Mouse (Mus musculus): Measurements from ENCODE around the gene Nop53. TPM values are rescaled to one million over a fixed set of nuclear protein-coding genes. Genes with fewer than 3 reads are reported as not detected.

The Nop53 gene
- total and polyA plus RNA-seq, 3 experiments = 118 to 630 (median 328) TPM

DNA sequence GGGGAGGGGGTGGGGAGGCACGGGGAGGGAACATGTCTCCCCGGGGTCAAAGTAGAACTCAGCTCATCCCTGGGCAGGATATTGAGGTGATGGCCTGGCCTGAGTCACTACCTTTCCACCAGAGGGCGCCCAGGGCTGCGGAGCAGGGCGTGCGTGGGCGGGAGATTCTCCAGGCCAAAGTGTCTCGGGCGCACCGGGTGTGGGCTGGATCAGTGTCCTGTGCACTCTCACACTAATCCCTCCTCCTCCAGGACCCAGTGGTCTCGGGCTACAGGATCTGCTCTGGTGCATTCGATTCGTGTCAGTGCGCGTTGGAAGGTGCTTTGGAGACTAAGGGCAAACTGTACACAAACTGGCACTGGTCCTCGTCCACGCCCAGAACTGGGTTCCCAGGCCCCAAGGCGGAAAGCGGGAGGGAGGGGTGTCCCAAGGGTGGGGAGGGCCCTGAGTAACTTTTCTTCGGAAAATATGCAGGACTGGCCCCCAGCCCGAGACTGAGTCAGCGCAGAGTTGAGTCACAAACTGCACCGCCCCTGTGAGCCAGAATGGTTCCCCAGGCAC lies 2.6 kb upstream of the Nop53 start:
- Histone ChIP-seq H3K27me3 (ENCODE audit: insufficient read depth, low read length) (peaks cover 17% of the 10 kb centered on the region), H3K36me3 (replicated peaks) (peaks cover 16% of the 10 kb centered on the region), H3K4me3 (ENCODE audit: low read depth, low read length) (peak overlapping the region; percentile 69; the same call in 1 of the 2 replicates), H3K4me1 (ENCODE audit: insufficient read depth, low read depth, low read length) (peaks cover 68% of the 10 kb centered on the region), H3K9me3 (replicated peaks) (peaks cover 2% of the 10 kb centered on the region)
- TF ChIP-seq GATA2 (IDR thresholded peaks at IDR 0.05; ENCODE audit: borderline replicate concordance, low read depth, low read length) (no peak), CTCF (IDR thresholded peaks at IDR 0.05; ENCODE audit: low read depth, low read length) (peak; percentile 76)
- ATAC-seq (ENCODE audit: extremely low read depth, insufficient number of reproducible peaks, low FRiP score, poor library complexity, severe bottlenecking) = peak; percentile 64
- DNase-seq (ENCODE audit: low spot score) = peak; percentile 87

DNA sequence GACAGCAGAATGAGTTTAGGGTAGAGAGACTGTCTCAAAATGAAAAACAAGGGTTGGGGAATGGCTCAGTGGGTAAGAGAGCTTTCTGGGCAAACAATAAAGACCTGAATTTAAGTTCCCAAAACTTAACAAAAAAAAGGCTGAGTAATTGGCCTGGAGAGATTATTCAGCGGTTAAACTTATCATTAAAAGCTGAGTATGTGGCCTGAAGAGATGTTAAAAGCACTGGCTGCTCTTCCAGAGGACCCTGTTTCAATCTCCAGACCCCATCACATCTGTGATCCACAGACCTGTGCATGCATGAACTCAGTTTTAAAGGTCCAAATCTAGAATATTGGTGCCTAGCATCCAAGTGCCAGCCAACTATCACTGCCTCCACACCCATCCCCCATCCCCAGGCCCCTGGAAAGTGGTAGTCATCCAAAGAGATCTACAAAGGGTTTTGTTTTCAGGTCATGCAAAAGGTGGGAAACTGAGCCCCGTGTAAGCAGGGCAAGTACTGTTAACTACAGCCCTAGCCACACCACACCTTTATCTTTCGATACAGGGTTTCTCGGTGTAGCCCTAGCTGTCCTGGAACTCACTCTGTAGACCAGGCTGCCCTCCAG lies 1.9 kb upstream of the Nop53 start:
- Histone ChIP-seq H3K4me3 (ENCODE audit: low read depth, low read length) (peak overlapping the region; percentile 69; the same call in 1 of the 2 replicates), H3K4me1 (ENCODE audit: insufficient read depth, low read depth, low read length) (peaks cover 73% of the 10 kb centered on the region), H3K36me3 (replicated peaks) (peaks cover 23% of the 10 kb centered on the region), H3K27me3 (ENCODE audit: insufficient read depth, low read length) (peaks cover 14% of the 10 kb centered on the region), H3K9me3 (replicated peaks) (no peaks in the 10 kb centered on the region)
- ATAC-seq (ENCODE audit: extremely low read depth, insufficient number of reproducible peaks, low FRiP score, poor library complexity, severe bottlenecking) (no peak), DNase-seq (ENCODE audit: low spot score) (no peak)
- TF ChIP-seq GATA1 (IDR thresholded peaks at IDR 0.05; ENCODE audit: borderline replicate concordance, low read length) = no peak
- TF ChIP-seq POLR2AphosphoS5 (IDR thresholded peaks at IDR 0.05; ENCODE audit: insufficient replicate concordance, low read depth, low read length) = no peak
- no peak for TF ChIP-seq CTCF (IDR thresholded peaks at IDR 0.05; ENCODE audit: low read depth, low read length)
- TF ChIP-seq GATA2 (IDR thresholded peaks at IDR 0.05; ENCODE audit: borderline replicate concordance, low read depth, low read length) = no peak

DNA sequence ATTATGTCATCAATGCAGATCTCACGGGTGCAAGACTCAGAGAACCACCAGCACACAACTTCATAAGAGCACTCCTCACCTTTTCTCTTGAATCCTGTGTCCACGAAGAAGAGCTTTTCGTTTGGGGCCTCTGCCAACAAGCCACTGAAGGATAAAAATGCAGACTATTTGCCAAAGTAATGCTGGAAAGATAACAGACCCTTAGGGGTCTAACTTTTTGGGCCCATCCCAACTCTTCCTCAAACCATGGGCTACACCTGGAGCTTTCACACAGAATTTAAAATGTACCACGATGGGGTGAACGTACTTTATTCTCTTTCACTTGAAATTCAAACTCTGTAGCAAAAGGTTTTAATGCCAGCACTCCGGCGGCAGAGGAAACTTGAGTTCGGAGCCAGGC lies 663 bp downstream of the Nop53 start:
- H3K27me3 ChIP-seq (ENCODE audit: insufficient read depth, low read length) = peaks cover 4% of the 10 kb centered on the region
- DNase-seq (ENCODE audit: low spot score) (no peak), ATAC-seq (ENCODE audit: extremely low read depth, insufficient number of reproducible peaks, low FRiP score, poor library complexity, severe bottlenecking) (no peak)
- peaks cover 80% of the 10 kb centered on the region for H3K4me1 ChIP-seq (ENCODE audit: insufficient read depth, low read depth, low read length)
- H3K9me3 ChIP-seq (replicated peaks) = no peaks in the 10 kb centered on the region
- H3K4me3 ChIP-seq (ENCODE audit: low read depth, low read length) = peak overlapping the region; percentile 76
- H3K36me3 ChIP-seq (replicated peaks) = peaks cover 48% of the 10 kb centered on the region
- TF ChIP-seq POLR2AphosphoS5 (IDR thresholded peaks at IDR 0.05; ENCODE audit: insufficient replicate concordance, low read depth, low read length) = no peak
- no peak for TF ChIP-seq CTCF (IDR thresholded peaks at IDR 0.05; ENCODE audit: low read depth, low read length)
- no peak for TF ChIP-seq GATA1 (IDR thresholded peaks at IDR 0.05; ENCODE audit: borderline replicate concordance, low read length)
- TF ChIP-seq TAL1 (conservative IDR thresholded peaks at IDR 0.05; ENCODE audit: low read depth, low read length) = no peak
- TF ChIP-seq GATA2 (IDR thresholded peaks at IDR 0.05; ENCODE audit: borderline replicate concordance, low read depth, low read length) = no peak

DNA sequence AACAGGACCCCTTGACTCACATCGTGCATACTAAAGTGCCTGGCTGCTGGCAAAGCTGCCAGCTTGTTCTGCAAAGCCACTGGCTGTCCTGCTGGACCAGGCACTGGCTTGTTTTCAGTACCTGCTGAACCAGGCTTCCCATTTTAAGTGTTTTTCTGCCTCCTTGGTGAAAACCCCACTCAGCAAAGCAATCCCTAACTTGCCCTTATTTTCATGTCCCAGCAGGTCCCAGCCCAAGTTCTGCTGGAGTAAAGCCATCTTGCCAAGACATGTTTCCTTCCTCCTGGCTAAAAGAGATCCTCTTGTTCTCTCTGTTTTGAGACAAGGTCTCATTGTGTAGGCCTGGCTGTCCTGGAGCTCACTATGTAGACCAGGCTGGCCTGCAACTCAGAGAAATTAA lies 1.6 kb downstream of the Nop53 start:
- DNase-seq (ENCODE audit: low spot score) = no peak
- no peaks in the 10 kb centered on the region for H3K9me3 ChIP-seq (replicated peaks)
- H3K4me3 ChIP-seq (ENCODE audit: low read depth, low read length) = peak overlapping the region; percentile 31; the same call in 1 of the 2 replicates
- TF ChIP-seq GATA1 (IDR thresholded peaks at IDR 0.05; ENCODE audit: borderline replicate concordance, low read length) = no peak
- H3K4me1 ChIP-seq (ENCODE audit: insufficient read depth, low read depth, low read length) = peaks cover 80% of the 10 kb centered on the region
- H3K36me3 ChIP-seq (replicated peaks) = peaks cover 57% of the 10 kb centered on the region
- H3K27me3 ChIP-seq (ENCODE audit: insufficient read depth, low read length) = no peaks in the 10 kb centered on the region
- ATAC-seq (ENCODE audit: extremely low read depth, insufficient number of reproducible peaks, low FRiP score, poor library complexity, severe bottlenecking) = no peak

DNA sequence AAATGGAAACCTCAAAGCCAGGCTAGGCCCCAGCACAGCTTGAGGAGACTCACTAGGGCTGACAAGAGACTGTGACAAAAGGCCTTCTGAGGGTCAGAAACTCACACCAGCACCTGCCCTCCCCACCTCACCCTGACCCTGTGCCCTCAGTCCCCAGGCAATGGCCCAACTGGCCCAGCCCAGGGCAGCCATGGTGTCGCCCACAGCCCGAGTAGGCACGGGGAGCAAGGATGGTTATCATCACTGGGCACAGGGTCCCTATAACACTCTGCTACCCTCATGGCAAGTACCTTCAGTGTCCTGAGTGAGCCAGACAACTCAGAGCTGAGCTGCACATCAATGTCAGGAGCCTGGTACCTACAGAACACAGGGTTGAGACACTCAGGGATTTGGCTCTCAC lies 7.3 kb downstream of the Nop53 start:
- H3K36me3 ChIP-seq (replicated peaks) = peaks cover 84% of the 10 kb centered on the region
- no peak overlapping the region for H3K4me3 ChIP-seq (ENCODE audit: low read depth, low read length)
- DNase-seq (ENCODE audit: low spot score) (no peak), ATAC-seq (ENCODE audit: extremely low read depth, insufficient number of reproducible peaks, low FRiP score, poor library complexity, severe bottlenecking) (no peak)
- TF ChIP-seq TAL1 (conservative IDR thresholded peaks at IDR 0.05; ENCODE audit: low read depth, low read length) = no peak
- no peak for TF ChIP-seq POLR2AphosphoS5 (IDR thresholded peaks at IDR 0.05; ENCODE audit: insufficient replicate concordance, low read depth, low read length)
- TF ChIP-seq CTCF (IDR thresholded peaks at IDR 0.05; ENCODE audit: low read depth, low read length) = no peak
- no peak for TF ChIP-seq GATA1 (IDR thresholded peaks at IDR 0.05; ENCODE audit: borderline replicate concordance, low read length)
- TF ChIP-seq GATA2 (IDR thresholded peaks at IDR 0.05; ENCODE audit: borderline replicate concordance, low read depth, low read length) = no peak
- peaks cover 50% of the 10 kb centered on the region for H3K4me1 ChIP-seq (ENCODE audit: insufficient read depth, low read depth, low read length)
- peaks cover 4% of the 10 kb centered on the region for H3K27me3 ChIP-seq (ENCODE audit: insufficient read depth, low read length)
- no peaks in the 10 kb centered on the region for H3K9me3 ChIP-seq (replicated peaks)

DNA sequence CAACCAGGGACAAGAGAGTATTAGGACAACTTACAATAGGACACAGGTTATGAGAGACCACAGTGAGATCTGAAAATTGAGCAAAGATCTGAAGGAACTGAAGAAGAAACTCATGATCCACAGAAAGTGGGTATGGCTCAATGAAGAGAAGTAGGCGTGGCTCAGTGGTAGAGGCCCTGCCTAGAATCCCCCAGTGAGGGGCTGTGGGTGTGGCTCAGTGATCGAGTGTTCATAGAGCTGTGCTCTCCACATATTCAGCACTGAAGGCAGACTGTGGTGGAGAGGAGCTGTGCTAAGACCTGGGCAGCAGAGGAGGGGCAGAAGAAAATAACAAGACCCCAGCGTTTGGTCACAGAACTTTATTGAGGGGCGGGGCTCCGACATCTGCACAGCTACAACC lies 8.4 kb downstream of the Nop53 start:
- ATAC-seq (ENCODE audit: extremely low read depth, insufficient number of reproducible peaks, low FRiP score, poor library complexity, severe bottlenecking) (no peak), DNase-seq (ENCODE audit: low spot score) (no peak)
- peaks cover 72% of the 10 kb centered on the region for H3K36me3 ChIP-seq (replicated peaks)
- H3K27me3 ChIP-seq (ENCODE audit: insufficient read depth, low read length) = peaks cover 8% of the 10 kb centered on the region
- TF ChIP-seq GATA1 (IDR thresholded peaks at IDR 0.05; ENCODE audit: borderline replicate concordance, low read length) = no peak
- TF ChIP-seq CTCF (IDR thresholded peaks at IDR 0.05; ENCODE audit: low read depth, low read length) = no peak
- no peak for TF ChIP-seq POLR2AphosphoS5 (IDR thresholded peaks at IDR 0.05; ENCODE audit: insufficient replicate concordance, low read depth, low read length)
- no peak for TF ChIP-seq GATA2 (IDR thresholded peaks at IDR 0.05; ENCODE audit: borderline replicate concordance, low read depth, low read length)
- TF ChIP-seq TAL1 (conservative IDR thresholded peaks at IDR 0.05; ENCODE audit: low read depth, low read length) = no peak
- peaks cover 41% of the 10 kb centered on the region for H3K4me1 ChIP-seq (ENCODE audit: insufficient read depth, low read depth, low read length)
- no peak overlapping the region for H3K4me3 ChIP-seq (ENCODE audit: low read depth, low read length)
- H3K9me3 ChIP-seq (replicated peaks) = no peaks in the 10 kb centered on the region

Measured in G1E (cell line).